Mouse (Mus musculus): ENCODE measurements around the gene Timmdc1. TPM values are rescaled to one million over a fixed set of nuclear protein-coding genes. Genes with fewer than 3 reads are reported as not detected.
"Not testable (repeated sequence)": the region's sequence is repeated elsewhere in the genome, so short reads cannot be mapped to it uniquely, and the experiment has no call there.

Gene Timmdc1
- polyA plus RNA-seq, 1 experiment from 2014 or later: 26.4 TPM

DNA sequence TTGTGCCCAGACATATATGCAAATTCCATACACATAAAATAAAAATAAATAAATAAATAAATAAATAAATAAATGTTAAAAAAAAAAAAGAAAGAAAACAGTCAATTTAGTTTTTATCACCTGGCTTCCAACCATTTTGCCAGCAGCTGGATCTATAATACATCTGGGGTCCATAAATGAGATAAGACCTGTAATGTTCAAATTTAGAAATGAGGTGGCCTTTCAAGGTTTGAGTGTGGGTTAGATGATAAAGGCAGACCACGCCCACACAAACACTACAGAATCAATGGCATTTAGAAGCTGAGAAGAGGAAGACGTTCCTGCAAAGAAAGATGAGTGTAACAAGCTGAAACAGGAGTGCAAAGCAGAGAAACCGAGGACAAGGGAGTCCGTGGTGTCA lies 41.1 kb downstream of the Timmdc1 start:
- Histone ChIP-seq H3K4me2 (ENCODE audit: low read length) (no peak overlapping the region), H3K27me3 (replicated peaks; ENCODE audit: control insufficient read depth, insufficient read depth, low read length) (no peaks in the 10 kb centered on the region; the same call in 1 of the 2 replicates), H3K9me3 (replicated peaks; ENCODE audit: control insufficient read depth, low read length) (no peaks in the 10 kb centered on the region), H3K9ac (ENCODE audit: low read length) (no peak overlapping the region), H3K4me1 (ENCODE audit: control insufficient read depth, insufficient read depth, low read length) (peaks cover 1% of the 10 kb centered on the region), H3K27ac (ENCODE audit: low read depth, low read length) (no peak overlapping the region), H3K4me3 (ENCODE audit: low read depth, low read length) (no peak overlapping the region), H3K36me3 (ENCODE audit: control insufficient read depth, insufficient read depth, low read length) (no peaks in the 10 kb centered on the region)
- no peak for ATAC-seq
- WGBS: 82% methylated on average over 4 of the region's 4 CpGs
- no peak for DNase-seq (ENCODE audit: low spot score)

DNA sequence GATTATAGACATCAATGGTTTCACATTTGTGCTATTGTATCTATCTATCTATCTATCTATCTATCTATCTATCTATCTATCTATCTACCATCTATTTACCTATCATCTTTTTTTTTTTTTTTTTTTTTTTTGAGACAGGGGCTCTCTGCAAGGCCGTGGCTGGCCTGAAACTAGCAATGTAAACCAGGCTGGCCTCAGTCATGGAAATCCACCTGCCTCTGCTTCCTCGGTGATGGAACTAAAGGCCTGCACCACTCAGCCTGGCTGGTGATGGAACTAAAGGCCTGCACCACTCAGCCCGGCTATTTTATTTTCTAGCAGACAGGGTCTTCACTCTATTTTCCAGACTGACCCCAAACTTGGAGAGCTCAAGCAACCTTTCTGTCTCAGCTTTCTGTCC lies 44.2 kb downstream of the Timmdc1 start:
- H3K4me3 ChIP-seq (ENCODE audit: low read depth, low read length): no peak overlapping the region
- no peak for DNase-seq (ENCODE audit: low spot score)
- WGBS: 90% methylated on average over 3 of the region's 3 CpGs

GRCm38 (mm10) chr16:38477241-38477608 lies 45.2 kb downstream of the Timmdc1 start:
- DNase-seq (ENCODE audit: low spot score); H3K9me3 ChIP-seq (replicated peaks; ENCODE audit: control insufficient read depth, low read length); H3K4me1 ChIP-seq (ENCODE audit: control insufficient read depth, insufficient read depth, low read length); H3K27ac ChIP-seq (ENCODE audit: low read depth, low read length); H3K27me3 ChIP-seq (replicated peaks; ENCODE audit: control insufficient read depth, insufficient read depth, low read length); ATAC-seq; H3K36me3 ChIP-seq (ENCODE audit: control insufficient read depth, insufficient read depth, low read length): not testable (repeated sequence)
- H3K4me2 ChIP-seq (ENCODE audit: low read length): peak overlapping the region; percentile 63
- H3K9ac ChIP-seq (ENCODE audit: low read length): peak overlapping the region; percentile 54
- 71% methylated on average over 14 of the region's 14 CpGs for WGBS
- peak overlapping the region; percentile 29; the same call in 1 of the 2 replicates for H3K4me3 ChIP-seq (ENCODE audit: low read depth, low read length)

More for the DNA sequence above, 44.2 kb downstream of the Timmdc1 start:
- no peak overlapping the region for H3K9ac ChIP-seq (ENCODE audit: low read length)
- H3K9me3 ChIP-seq (replicated peaks; ENCODE audit: control insufficient read depth, low read length): no peaks in the 10 kb centered on the region
- H3K27ac ChIP-seq (ENCODE audit: low read depth, low read length): no peak overlapping the region
- H3K36me3 ChIP-seq (ENCODE audit: control insufficient read depth, insufficient read depth, low read length): no peaks in the 10 kb centered on the region
- no peaks in the 10 kb centered on the region for H3K27me3 ChIP-seq (replicated peaks; ENCODE audit: control insufficient read depth, insufficient read depth, low read length)
- no peak overlapping the region for H3K4me2 ChIP-seq (ENCODE audit: low read length)
- ATAC-seq: no peak
- H3K4me1 ChIP-seq (ENCODE audit: control insufficient read depth, insufficient read depth, low read length): peaks cover 3% of the 10 kb centered on the region

DNA sequence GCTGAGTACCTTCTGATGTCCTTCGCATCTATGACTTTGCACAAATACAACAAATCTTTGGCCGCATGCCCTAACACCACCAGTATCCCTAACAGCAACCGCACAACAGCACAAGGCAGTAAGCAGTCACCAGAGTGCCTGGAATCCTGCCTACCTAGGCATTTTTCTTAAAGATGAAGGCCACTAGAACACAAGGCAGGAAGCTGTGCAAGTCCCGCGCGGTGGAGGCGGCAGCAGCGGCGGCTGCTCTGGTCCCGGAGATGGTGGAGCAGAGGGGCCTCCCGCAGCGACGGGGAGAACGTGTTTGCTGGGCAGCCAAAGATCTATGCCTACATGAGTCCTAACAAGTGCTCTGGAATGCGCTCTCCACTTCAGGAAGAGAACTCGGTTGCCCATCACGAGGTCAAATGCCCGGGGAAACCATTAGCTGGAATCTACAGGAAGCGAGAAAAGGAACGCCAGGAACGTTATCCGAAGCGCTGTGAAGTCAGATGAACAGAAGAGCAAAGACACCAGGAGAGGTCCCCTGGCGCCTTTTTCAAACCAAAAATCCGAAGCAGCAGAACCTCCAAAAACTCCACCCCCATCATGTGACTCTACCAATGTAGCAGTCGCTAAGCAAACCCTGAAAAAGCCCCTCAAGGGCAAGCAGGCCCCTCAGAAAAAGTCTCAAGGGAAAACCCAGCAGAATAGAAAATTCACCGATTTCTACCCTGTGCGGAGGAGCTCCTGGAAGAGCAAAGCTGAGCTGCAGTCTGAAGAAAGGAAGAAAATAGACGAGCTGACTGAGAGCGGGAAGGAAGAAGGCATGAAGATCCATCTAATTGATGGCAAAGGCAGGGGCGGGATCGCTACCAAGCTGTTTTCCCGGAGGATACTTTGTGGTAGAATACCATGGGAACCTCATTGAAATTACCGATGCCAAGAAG lies 45.9 kb downstream of the Timmdc1 start:
- H3K9me3 ChIP-seq (replicated peaks; ENCODE audit: control insufficient read depth, low read length): no peaks in the 10 kb centered on the region
- H3K4me1 ChIP-seq (ENCODE audit: control insufficient read depth, insufficient read depth, low read length): peaks cover 3% of the 10 kb centered on the region
- H3K4me2 ChIP-seq (ENCODE audit: low read length): peak overlapping the region; percentile 63
- H3K36me3 ChIP-seq (ENCODE audit: control insufficient read depth, insufficient read depth, low read length): no peaks in the 10 kb centered on the region
- no peaks in the 10 kb centered on the region for H3K27me3 ChIP-seq (replicated peaks; ENCODE audit: control insufficient read depth, insufficient read depth, low read length)
- peak overlapping the region; percentile 54 for H3K9ac ChIP-seq (ENCODE audit: low read length)
- peak overlapping the region; percentile 29 for H3K4me3 ChIP-seq (ENCODE audit: low read depth, low read length)
- whole genome bisulfite sequencing: 16% methylated on average over 34 of the region's 34 CpGs
- ATAC-seq (peak; percentile 32; the same call in 1 of the 2 replicates), DNase-seq (ENCODE audit: low spot score) (peak; percentile 43)
- no peak overlapping the region for H3K27ac ChIP-seq (ENCODE audit: low read depth, low read length)

GRCm38 (mm10) chr16:38475681-38476311 lies 46.7 kb downstream of the Timmdc1 start:
- H3K9ac ChIP-seq (ENCODE audit: low read length): no peak overlapping the region; the same call in 1 of the 2 replicates
- 68% methylated on average over 4 of the region's 4 CpGs for WGBS
- no peaks in the 10 kb centered on the region for H3K27me3 ChIP-seq (replicated peaks; ENCODE audit: control insufficient read depth, insufficient read depth, low read length)
- no peak for ATAC-seq
- H3K4me3 ChIP-seq (ENCODE audit: low read depth, low read length): 0 out of 2 replicates have a peak overlapping the region, but pooled peaks have one; percentile 29
- H3K36me3 ChIP-seq (ENCODE audit: control insufficient read depth, insufficient read depth, low read length): no peaks in the 10 kb centered on the region
- H3K27ac ChIP-seq (ENCODE audit: low read depth, low read length): no peak overlapping the region
- no peaks in the 10 kb centered on the region for H3K9me3 ChIP-seq (replicated peaks; ENCODE audit: control insufficient read depth, low read length)
- DNase-seq (ENCODE audit: low spot score): no peak
- peaks cover 3% of the 10 kb centered on the region for H3K4me1 ChIP-seq (ENCODE audit: control insufficient read depth, insufficient read depth, low read length)
- peak overlapping the region; percentile 63; the same call in 1 of the 2 replicates for H3K4me2 ChIP-seq (ENCODE audit: low read length)

GRCm38 (mm10) chr16:38474677-38475286 lies 47.7 kb downstream of the Timmdc1 start:
- ATAC-seq (no peak), DNase-seq (ENCODE audit: low spot score) (no peak)
- H3K9ac ChIP-seq (ENCODE audit: low read length): no peak overlapping the region
- WGBS: 84% methylated on average over 9 of the region's 9 CpGs
- no peak overlapping the region for H3K4me2 ChIP-seq (ENCODE audit: low read length)
- H3K4me1 ChIP-seq (ENCODE audit: control insufficient read depth, insufficient read depth, low read length): peaks cover 3% of the 10 kb centered on the region
- no peak overlapping the region for H3K27ac ChIP-seq (ENCODE audit: low read depth, low read length)
- no peaks in the 10 kb centered on the region for H3K36me3 ChIP-seq (ENCODE audit: control insufficient read depth, insufficient read depth, low read length)
- no peaks in the 10 kb centered on the region for H3K27me3 ChIP-seq (replicated peaks; ENCODE audit: control insufficient read depth, insufficient read depth, low read length)
- H3K9me3 ChIP-seq (replicated peaks; ENCODE audit: control insufficient read depth, low read length): no peaks in the 10 kb centered on the region
- no peak overlapping the region for H3K4me3 ChIP-seq (ENCODE audit: low read depth, low read length)

- H3K4me1 ChIP-seq (ENCODE audit: control insufficient read depth, insufficient read depth, low read length): peaks cover 3% of the 10 kb centered on the region
- WGBS: 93% methylated on average over 5 of the region's 5 CpGs
- no peak overlapping the region for H3K4me3 ChIP-seq (ENCODE audit: low read depth, low read length)
- ATAC-seq (no peak), DNase-seq (ENCODE audit: low spot score) (no peak)
- no peak overlapping the region for H3K4me2 ChIP-seq (ENCODE audit: low read length)
- no peak overlapping the region for H3K27ac ChIP-seq (ENCODE audit: low read depth, low read length)
- no peaks in the 10 kb centered on the region for H3K27me3 ChIP-seq (replicated peaks; ENCODE audit: control insufficient read depth, insufficient read depth, low read length)
- H3K9ac ChIP-seq (ENCODE audit: low read length): no peak overlapping the region
- H3K36me3 ChIP-seq (ENCODE audit: control insufficient read depth, insufficient read depth, low read length): no peaks in the 10 kb centered on the region
- no peaks in the 10 kb centered on the region for H3K9me3 ChIP-seq (replicated peaks; ENCODE audit: control insufficient read depth, low read length)
Observed at GRCm38 (mm10) chr16:38473661-38474060, 48.8 kb downstream of the Timmdc1 start.

DNA sequence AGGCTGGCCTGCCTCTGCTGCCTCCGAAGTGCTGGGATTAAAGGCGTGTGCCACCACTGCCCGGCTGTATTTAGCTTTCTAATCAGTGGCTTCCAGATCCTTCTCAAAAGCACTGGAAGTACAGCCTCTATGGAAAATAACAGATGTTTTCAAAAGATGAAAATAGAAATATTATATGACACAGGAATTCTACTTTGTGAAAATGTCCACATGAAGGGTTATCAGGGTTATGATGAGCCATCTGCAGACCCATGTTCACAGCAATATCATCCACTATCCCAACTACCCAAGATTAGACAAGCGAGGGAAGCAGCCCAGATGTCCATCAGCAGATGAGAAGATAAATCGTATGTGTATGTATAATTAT lies 50.0 kb downstream of the Timmdc1 start:
- Histone ChIP-seq H3K27ac (ENCODE audit: low read depth, low read length) (no peak overlapping the region), H3K9ac (ENCODE audit: low read length) (no peak overlapping the region), H3K4me2 (ENCODE audit: low read length) (no peak overlapping the region), H3K27me3 (replicated peaks; ENCODE audit: control insufficient read depth, insufficient read depth, low read length) (no peaks in the 10 kb centered on the region), H3K4me3 (ENCODE audit: low read depth, low read length) (no peak overlapping the region), H3K4me1 (ENCODE audit: control insufficient read depth, insufficient read depth, low read length) (peaks cover 3% of the 10 kb centered on the region), H3K36me3 (ENCODE audit: control insufficient read depth, insufficient read depth, low read length) (no peaks in the 10 kb centered on the region), H3K9me3 (replicated peaks; ENCODE audit: control insufficient read depth, low read length) (no peaks in the 10 kb centered on the region)
- DNase-seq (ENCODE audit: low spot score): no peak
- no peak for ATAC-seq
- WGBS: 90% methylated on average over 5 of the region's 5 CpGs

Measured in forebrain, embryonic 14.5 days (tissue).